Mouse (Mus musculus): ENCODE measurements around the gene Vps18.

GRCm38 (mm10) chr2:119297506-119297905 is 9.0 kb downstream of the Vps18 start:
- TF ChIP-seq CTCF (IDR thresholded peaks at IDR 0.05; ENCODE audit: low read depth, low read length): no peak
- no peak for TF ChIP-seq GATA2 (IDR thresholded peaks at IDR 0.05; ENCODE audit: borderline replicate concordance, low read depth, low read length)
- no peak for TF ChIP-seq GATA1 (IDR thresholded peaks at IDR 0.05; ENCODE audit: borderline replicate concordance, low read length)
- no peak for TF ChIP-seq POLR2AphosphoS5 (IDR thresholded peaks at IDR 0.05; ENCODE audit: insufficient replicate concordance, low read depth, low read length)
- TF ChIP-seq TAL1 (conservative IDR thresholded peaks at IDR 0.05; ENCODE audit: low read depth, low read length): no peak

Measured in G1E (cell line).